Mouse (Mus musculus): ENCODE results near the gene Gm17349.
A peak's percentile ranks its signal among the peaks of the same experiment; 100 is the strongest.
"Not testable (repeated sequence)": the region's sequence is repeated elsewhere in the genome, so short reads cannot be mapped to it uniquely, and the experiment has no call there.

Gene Gm17349

DNA sequence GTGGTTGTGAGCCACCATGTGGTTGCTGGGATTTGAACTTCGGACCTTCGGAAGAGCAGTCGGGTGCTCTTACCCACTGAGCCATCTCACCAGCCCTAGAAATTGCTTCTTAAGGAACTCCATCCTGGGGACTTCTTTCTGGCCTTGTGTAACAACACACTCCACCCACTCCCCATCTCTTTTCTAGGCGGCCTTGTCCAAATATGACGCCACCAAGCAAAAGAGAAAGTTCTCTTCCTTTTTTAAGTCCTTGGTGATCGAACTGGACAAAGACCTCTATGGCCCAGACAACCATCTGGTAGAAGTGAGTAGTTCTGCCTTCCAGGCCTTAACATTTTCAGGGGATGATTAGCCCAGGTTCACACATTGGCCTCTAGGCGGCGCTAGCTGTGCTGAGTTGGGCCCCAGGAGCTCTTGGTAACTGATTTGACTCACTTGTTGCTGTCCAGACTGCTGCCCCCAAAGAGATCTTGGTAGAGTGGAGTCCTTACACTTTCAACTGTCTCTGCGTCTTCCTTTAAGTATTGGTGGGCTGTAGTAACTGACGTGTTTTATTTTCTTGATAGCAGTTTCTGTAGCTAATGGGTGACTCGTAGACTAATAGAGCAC, at the start of gene Gm17349:
TSS of gene Gm17349 (minus strand) at position 51 of the 609 bp plus-strand sequence.
- no peak for DNase-seq

- no peak for DNase-seq
These were observed 48.9 kb upstream of the Gm17349 start for GRCm38 (mm10) chr15:99754204-99754603.

DNA sequence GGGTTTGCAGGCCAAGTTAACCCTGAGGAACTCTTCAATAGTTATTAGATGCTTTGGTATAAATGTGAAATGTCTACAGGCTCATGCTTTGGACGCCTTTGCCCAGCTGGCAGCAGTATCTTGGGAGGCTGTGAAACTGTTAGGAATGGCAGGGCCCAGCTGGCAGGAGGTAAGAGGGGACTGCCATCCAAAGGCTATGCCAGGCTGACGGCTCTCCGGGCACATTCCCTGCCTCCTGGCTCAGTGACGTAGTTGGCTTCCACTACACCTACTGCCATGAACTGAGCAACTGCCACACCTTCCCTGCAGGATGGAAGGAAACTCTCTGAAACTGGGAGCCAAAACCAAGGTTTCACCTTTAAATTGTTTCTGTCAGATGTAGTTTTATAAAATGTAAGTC, 34.9 kb upstream of the Gm17349 start:
- no peak for DNase-seq

DNA sequence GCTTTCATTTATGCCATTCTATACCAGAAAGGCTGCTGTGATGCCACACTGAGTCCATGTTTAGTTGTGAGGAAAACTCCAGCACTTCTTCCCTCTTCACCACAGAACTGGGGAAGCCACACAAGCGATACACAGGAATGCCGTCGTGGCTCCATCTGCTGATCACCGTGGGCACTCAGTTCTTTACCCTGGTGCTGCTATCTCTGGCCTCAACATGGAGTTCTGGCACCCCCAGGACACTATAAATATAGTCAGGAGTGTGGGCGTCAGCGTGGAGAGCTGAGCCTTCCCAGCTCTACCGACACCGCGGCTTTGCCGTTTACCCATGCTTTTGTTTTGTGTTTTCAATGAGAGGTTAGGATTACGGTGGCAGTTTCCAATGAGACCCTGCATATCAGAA, 31.4 kb upstream of the Gm17349 start:
- peak; percentile 13 for DNase-seq

- DNase-seq, result peak; percentile 100
These were observed 30.3 kb upstream of the Gm17349 start for GRCm38 (mm10) chr15:99735631-99736030.

DNA sequence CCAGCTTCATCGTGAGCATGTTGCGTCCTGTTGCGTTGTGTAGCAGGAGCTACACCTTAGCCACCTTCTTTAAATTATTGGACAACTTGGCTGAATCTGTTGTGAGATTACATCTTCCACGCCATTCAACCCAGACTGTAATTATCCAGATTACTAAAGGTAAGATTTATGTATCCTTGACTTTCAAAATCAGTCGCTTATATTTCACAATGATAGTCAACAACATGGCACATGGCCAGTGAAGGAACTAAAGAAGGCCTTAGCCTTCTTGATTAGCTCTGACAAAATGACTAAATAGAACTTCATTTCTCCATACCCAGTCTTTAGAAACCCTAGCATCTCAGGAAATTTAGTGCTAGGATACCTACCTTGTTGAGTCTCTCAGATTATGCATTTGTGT, 27.9 kb upstream of the Gm17349 start:
- DNase-seq, result no peak

DNA sequence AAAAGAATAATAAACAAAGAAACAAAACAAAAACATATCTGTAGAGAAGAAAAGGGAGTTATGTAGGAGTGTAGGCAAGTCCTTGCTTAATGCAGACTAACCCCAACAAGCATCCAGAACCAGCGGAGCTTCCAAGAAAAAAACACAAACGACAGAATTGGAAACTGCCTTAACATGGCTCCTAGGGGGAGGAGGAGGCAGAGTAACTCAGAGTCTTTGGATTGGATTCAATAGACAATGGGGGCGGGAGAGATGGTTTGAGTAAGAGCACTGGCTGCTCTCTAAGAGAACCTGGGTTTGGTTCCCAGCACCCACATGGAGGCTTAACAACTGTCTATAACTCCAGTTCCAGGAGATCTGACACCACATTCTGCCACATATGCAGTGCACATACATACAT, 26.4 kb upstream of the Gm17349 start:
- no peak for DNase-seq

- DNase-seq, result no peak
These were observed 25.9 kb upstream of the Gm17349 start for GRCm38 (mm10) chr15:99731167-99731566.

DNA sequence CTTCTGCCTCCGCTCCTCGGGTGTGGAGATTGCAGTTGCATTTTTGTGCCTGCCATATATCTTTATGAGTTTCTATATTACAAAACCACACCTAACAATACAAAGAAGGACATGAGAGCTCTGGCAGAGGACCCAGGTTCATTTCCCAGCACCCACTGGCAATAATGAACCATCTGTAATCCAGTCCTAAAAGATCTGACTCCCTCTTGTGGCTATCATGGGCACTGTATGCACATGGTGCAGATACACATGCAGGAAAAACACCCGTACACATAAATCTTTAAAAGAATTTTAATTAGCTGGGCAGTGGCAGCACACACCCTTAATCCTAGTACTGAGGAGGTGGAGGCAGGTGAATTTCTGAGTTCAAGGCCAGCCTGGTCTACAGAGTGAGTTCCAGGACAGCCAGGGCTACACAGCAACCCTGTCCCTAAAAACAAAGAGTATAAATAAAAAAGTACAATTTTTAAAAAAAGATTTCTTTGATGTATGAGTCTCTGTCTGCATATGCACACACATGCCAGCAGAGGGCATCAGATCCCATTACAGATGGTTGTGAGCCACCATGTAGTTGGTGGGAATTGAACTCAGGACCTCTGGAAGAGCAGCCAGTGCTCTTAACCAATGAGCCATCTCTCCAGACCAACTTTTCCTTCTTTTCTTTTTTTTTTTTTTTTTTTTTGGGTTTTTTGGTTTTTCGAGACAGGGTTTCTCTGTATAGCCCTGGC, 23.9 kb upstream of the Gm17349 start:
- DNase-seq, result no peak

DNA sequence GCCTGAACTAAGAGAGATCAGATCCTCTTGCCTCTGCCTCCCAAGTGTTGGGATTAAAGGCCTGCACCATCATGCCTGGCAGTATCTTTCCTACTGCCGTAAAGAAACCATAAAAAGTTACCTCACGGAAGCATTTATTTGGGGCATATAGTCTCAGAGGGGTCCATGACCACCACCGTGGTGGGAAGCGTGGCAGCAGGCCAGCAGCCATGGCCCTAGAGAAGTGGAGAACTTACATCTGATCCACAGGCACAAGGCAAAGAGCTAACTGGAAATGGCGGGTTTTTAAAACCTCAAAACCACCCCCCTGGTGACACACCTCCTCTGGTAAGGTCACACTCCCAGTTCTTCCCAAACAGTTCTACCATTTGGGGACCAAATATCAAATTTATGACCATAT, 22.9 kb upstream of the Gm17349 start:
- no peak for DNase-seq

- DNase-seq, result no peak
These were observed 22.2 kb upstream of the Gm17349 start for GRCm38 (mm10) chr15:99727525-99727924.

GRCm38 (mm10) chr15:99727039-99727438, 21.7 kb upstream of the Gm17349 start:
- not testable (repeated sequence) for DNase-seq

DNA sequence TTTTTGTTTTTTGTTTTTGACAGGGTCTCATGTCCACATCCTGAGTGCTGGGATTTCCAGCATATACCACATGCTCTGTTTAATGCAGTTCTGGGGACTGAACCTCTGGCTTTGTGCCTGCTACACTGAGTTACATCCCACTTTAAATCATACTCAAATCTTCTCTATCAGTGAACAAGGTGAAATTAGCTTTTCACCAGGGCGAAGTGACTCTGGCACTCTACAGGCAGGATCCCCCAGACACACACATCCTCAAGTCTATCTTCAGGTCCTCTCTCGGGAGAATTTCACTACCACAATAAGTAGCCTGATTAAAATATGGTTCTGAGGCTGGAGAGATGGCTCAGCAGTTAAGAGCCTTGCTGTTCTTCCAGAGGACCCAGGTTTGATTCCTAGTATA, 21.3 kb upstream of the Gm17349 start:
- DNase-seq, result no peak

- peak; percentile 92 for DNase-seq
These were observed 20.3 kb upstream of the Gm17349 start, which contains the start of gene Cox14 for GRCm38 (mm10) chr15:99725341-99726155. Gene Cox14, plus strand, starts transcription at chr15:99725618.

DNA sequence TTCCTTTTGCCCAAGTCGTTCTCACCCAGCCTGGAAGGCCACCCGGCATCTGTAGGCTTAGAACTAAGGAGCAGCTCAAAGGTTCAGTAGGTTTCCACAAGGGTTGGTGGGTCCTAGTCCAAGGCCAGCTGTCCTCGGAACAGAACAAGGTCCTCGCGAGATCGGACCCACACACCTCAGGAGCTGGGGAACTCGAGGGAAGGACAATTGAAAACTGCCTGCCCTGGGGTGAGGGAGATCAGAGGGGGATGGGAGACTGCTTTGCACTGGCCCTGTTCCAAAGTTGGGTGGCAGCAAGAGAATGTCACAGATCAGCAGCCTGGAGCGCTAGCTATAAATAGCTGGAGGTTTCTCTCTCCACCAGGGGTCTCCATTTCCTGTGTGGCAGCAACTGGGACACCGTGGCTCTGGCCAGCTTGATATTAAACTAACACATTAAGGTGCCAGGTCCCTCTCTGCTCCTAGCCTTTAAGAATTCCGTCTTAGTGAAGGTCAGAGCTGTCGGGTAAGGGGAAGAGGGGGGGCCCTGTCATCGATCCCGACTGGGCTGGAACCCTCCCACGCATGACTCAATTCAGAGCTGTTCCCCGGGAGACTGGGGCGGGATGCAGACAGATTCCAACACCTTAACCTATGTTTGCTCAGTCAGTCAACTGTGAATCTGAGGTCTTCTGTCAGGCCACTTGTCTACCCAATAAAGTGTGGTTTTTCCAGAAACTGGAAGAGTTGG, 19.2 kb upstream of the Gm17349 start:
- DNase-seq, result peak; percentile 64

- DNase-seq, result peak; percentile 48
These were observed 18.4 kb upstream of the Gm17349 start for GRCm38 (mm10) chr15:99723515-99724291.

GRCm38 (mm10) chr15:99723120-99723514, 17.8 kb upstream of the Gm17349 start:
- no peak for DNase-seq

- DNase-seq, result no peak
These were observed 16.8 kb upstream of the Gm17349 start for GRCm38 (mm10) chr15:99721921-99722743.

DNA sequence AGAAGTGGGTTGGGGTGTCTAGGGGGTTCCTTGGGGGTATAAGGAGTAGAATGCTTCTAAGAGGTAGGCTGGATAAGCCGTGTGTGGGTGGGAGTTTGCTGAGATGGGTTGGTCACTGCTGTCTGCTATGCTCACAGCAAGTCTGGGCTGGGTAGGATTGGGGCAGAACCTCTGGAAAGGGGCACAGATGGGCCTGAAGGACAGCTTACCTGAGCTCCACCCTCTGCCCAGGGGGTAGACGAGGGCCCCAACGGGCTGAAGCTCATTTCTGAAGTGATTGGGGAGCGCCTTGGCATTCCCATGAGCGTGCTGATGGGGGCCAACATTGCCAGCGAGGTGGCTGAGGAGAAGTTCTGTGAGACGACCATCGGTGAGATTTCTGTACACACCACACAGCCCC, 14.6 kb upstream of the Gm17349 start:
- no peak for DNase-seq

- DNase-seq, result no peak
These were observed 13.3 kb upstream of the Gm17349 start for GRCm38 (mm10) chr15:99718461-99719021.
